ENCODE assay signal across 11 mouse cellular contexts in genomic region chr9:44078136-44078797, GRCm38 (mm10). TPM values are rescaled to one million over a fixed set of nuclear protein-coding genes. Genes with fewer than 3 reads are reported as not detected.
DNase-seq lines count a peak whose midpoint lies in the region; ATAC-seq and TF ChIP-seq lines count a peak whose summit lies in the region.
"Had no signal": no experiment of that assay in that cellular context is flagged by ENCODE, and none has a peak within 500 bp of the region (broad histone marks: within the 10 kb centered on the region; RNA-seq: fewer than 3 reads in every experiment).

No protein-coding gene starts in this region.

- H3K4me3 ChIP-seq in gastrocnemius, adult 2 months = peak overlapping the region; percentile 76
- H3K4me3 ChIP-seq in layer of hippocampus, adult 2 months = peak overlapping the region; percentile 15; the same call in 1 of the 2 replicates
- H3K4me3 ChIP-seq in intestine, embryonic 15.5 days (replicated peaks) = no peak overlapping the region

- no peak for TF ChIP-seq CTCF in gastrocnemius, adult 2 months (IDR thresholded peaks at IDR 0.05)
- TF ChIP-seq CTCF in layer of hippocampus, adult 2 months (conservative IDR thresholded peaks at IDR 0.05) = no peak

- peaks cover 18% of the 10 kb centered on the region for H3K4me1 ChIP-seq in intestine, embryonic 15.5 days (replicated peaks)

- no peak for ATAC-seq in intestine, embryonic 15.5 days
- ATAC-seq: CD4-positive, CD25-positive, alpha-beta regulatory T cell, adult 4 months had no signal

- H3K27me3 ChIP-seq in intestine, embryonic 15.5 days (replicated peaks) = no peaks in the 10 kb centered on the region

- H3K4me2 ChIP-seq in intestine, embryonic 15.5 days (replicated peaks) = no peak overlapping the region

- peak overlapping the region; percentile 97 for H3K27ac ChIP-seq in gastrocnemius, adult 2 months
- H3K27ac ChIP-seq in layer of hippocampus, adult 2 months = peak overlapping the region; percentile 87
- H3K27ac ChIP-seq in intestine, embryonic 15.5 days = peak overlapping the region; percentile 36; the same call in 1 of the 2 replicates

- peak; percentile 67 for DNase-seq in gastrocnemius, adult 2 months
- DNase-seq in gastrocnemius, postnatal 4 days (ENCODE audit: low spot score in 2 of 2) = no peak
- DNase-seq in layer of hippocampus, adult 2 months (ENCODE audit: low spot score in 2 of 2) = no peak
- DNase-seq in layer of hippocampus, postnatal 36 days = no peak
- DNase-seq in kidney, postnatal 25 days = peak; percentile 39 to 87
- no peak for DNase-seq in retina, postnatal 1 day
- DNase-seq in urinary bladder, adult 18-20 months (ENCODE audit: low spot score in 2 of 2) = no peak

- H3K9me3 ChIP-seq in intestine, embryonic 15.5 days = no peaks in the 10 kb centered on the region

- no peaks in the 10 kb centered on the region for H3K36me3 ChIP-seq in intestine, embryonic 15.5 days

- H3K9ac ChIP-seq in intestine, embryonic 15.5 days = no peak overlapping the region
- H3K9ac ChIP-seq: liver, postnatal 0 days had no signal

- 77% methylated on average over 10 of the region's 10 CpGs for WGBS in intestine, embryonic 15.5 days

- intact Hi-C loops in gastrocnemius, adult 2 months (cut with DNase I) = no loop called here

RNA-seq across cellular contexts. Expression of gene Usp2, which starts 11.4 kb away (rescaled TPM):
- total RNA-seq in gastrocnemius, adult 2 months (2021) = 100 to 1,000 TPM; 223 to 228 TPM
- 100 to 1,000 TPM in 1 of 2 experiments, 10 to 100 TPM in 1; 96.7 to 121 TPM for total RNA-seq in gastrocnemius, postnatal 4 days (2021)
- total RNA-seq in layer of hippocampus, adult 2 months (2021) = 10 to 100 TPM; 79.2 to 82.4 TPM
- 10 to 100 TPM; 66.2 to 74.9 TPM for total RNA-seq in layer of hippocampus, postnatal 36 days (2021)
- polyA plus RNA-seq in intestine, embryonic 15.5 days (2015; fragmentation: Nextera tagmentation; extraction: Ambion mirVana) = 10.8 and 16.6 TPM in 2 replicates

RNA-seq across cellular contexts. Expression of gene Mfrp, which starts 23.3 kb away (rescaled TPM):
- total RNA-seq in gastrocnemius, adult 2 months (2021) = not detected
- not detected for total RNA-seq in gastrocnemius, postnatal 4 days (2021)
- 1 to 10 TPM in 1 of 2 experiments, not detected in 1; 1.3 TPM for total RNA-seq in layer of hippocampus, adult 2 months (2021)
- total RNA-seq in layer of hippocampus, postnatal 36 days (2021) = 1 to 10 TPM in 1 of 2 experiments, under 1 TPM in 1; 0.17 to 2.5 TPM
- polyA plus RNA-seq in intestine, embryonic 15.5 days (2015; fragmentation: Nextera tagmentation; extraction: Ambion mirVana) = 0.06 and 0.10 TPM in 2 replicates
- total RNA-seq: heart, adult 18-20 months had no signal
- polyA plus RNA-seq: CD4-positive, CD25-positive, alpha-beta regulatory T cell, adult 4 months; liver, postnatal 0 days had no signal

RNA-seq across cellular contexts. Expression of gene C1qtnf5, which starts 28.8 kb away (rescaled TPM):
- total RNA-seq in gastrocnemius, adult 2 months (2021) = 1 to 10 TPM; 2.5 to 7.6 TPM
- total RNA-seq in gastrocnemius, postnatal 4 days (2021) = 10 to 100 TPM; 12.9 to 15.0 TPM
- 10 to 100 TPM; 12.3 to 14.4 TPM for total RNA-seq in layer of hippocampus, adult 2 months (2021)
- total RNA-seq in layer of hippocampus, postnatal 36 days (2021) = 10 to 100 TPM; 17.0 to 17.6 TPM
- polyA plus RNA-seq in intestine, embryonic 15.5 days (2015; fragmentation: Nextera tagmentation; extraction: Ambion mirVana) = 3.1 and 3.5 TPM in 2 replicates
- polyA plus RNA-seq: CD4-positive, CD25-positive, alpha-beta regulatory T cell, adult 4 months had no signal

RNA-seq across cellular contexts. Expression of gene Gm49380, which starts 35.0 kb away (rescaled TPM):
- 1 to 10 TPM in 1 of 2 experiments, under 1 TPM in 1; 0.71 to 1.4 TPM for total RNA-seq in gastrocnemius, adult 2 months (2021)
- under 1 TPM in 1 of 2 experiments, not detected in 1; 0.10 TPM for total RNA-seq in gastrocnemius, postnatal 4 days (2021)
- under 1 TPM; 0.27 to 0.38 TPM for total RNA-seq in layer of hippocampus, adult 2 months (2021)
- total RNA-seq in layer of hippocampus, postnatal 36 days (2021) = under 1 TPM; 0.35 to 0.61 TPM
- polyA plus RNA-seq in intestine, embryonic 15.5 days (2015; fragmentation: Nextera tagmentation; extraction: Ambion mirVana) = 0.10 TPM in 1 of 2 replicates, not detected in the other
- polyA plus RNA-seq: CD4-positive, CD25-positive, alpha-beta regulatory T cell, adult 4 months; liver, postnatal 0 days had no signal

RNA-seq across cellular contexts. Expression of gene Rnf26, which starts 35.0 kb away (rescaled TPM):
- 1 to 10 TPM; 3.0 to 3.1 TPM for total RNA-seq in gastrocnemius, adult 2 months (2021)
- 10 to 100 TPM; 22.0 to 22.9 TPM for total RNA-seq in gastrocnemius, postnatal 4 days (2021)
- 10 to 100 TPM; 29.2 to 30.7 TPM for total RNA-seq in layer of hippocampus, adult 2 months (2021)
- 10 to 100 TPM; 28.4 to 28.6 TPM for total RNA-seq in layer of hippocampus, postnatal 36 days (2021)
- 56.9 and 57.9 TPM in 2 replicates for polyA plus RNA-seq in intestine, embryonic 15.5 days (2015; fragmentation: Nextera tagmentation; extraction: Ambion mirVana)

Comparison
In these comparisons a context has a peak if more than half of its experiments do, and no peak if none do; other contexts are left out.
1. DNase-seq: peak in gastrocnemius, adult 2 months (single experiment) and kidney, postnatal 25 days (2 of 2); none in gastrocnemius, postnatal 4 days (0 of 2), layer of hippocampus, adult 2 months (0 of 2), layer of hippocampus, postnatal 36 days (0 of 2), retina, postnatal 1 day (single experiment) and urinary bladder, adult 18-20 months (0 of 2).
2. H3K27ac ChIP-seq: peak in every context shown above with its lines; median percentile 97 in gastrocnemius, adult 2 months; 87 in layer of hippocampus, adult 2 months; 36 in intestine, embryonic 15.5 days.